8 mouse cellular contexts compared by ENCODE assay signal in genomic region chr2:137113288-137114061, GRCm38 (mm10). TPM values are rescaled to one million over a fixed set of nuclear protein-coding genes. Genes with fewer than 3 reads are reported as not detected.
DNase-seq lines count a peak whose midpoint lies in the region; ATAC-seq and TF ChIP-seq lines count a peak whose summit lies in the region.

No protein-coding gene starts in this region.

- H3K9ac ChIP-seq in heart, adult 2 months (ENCODE audit: low read depth, low read length): peak overlapping the region; percentile 44
- peak overlapping the region; percentile 74; the same call in 1 of the 2 replicates for H3K9ac ChIP-seq in hindbrain, embryonic 16.5 days (ENCODE audit: low read depth, low read length)
- no peak overlapping the region for H3K9ac ChIP-seq in midbrain, postnatal 0 days (replicated peaks; ENCODE audit: low read length, poor library complexity, severe bottlenecking)

- H3K36me3 ChIP-seq in heart, adult 2 months (ENCODE audit: control insufficient read depth, insufficient read depth, low read length): peaks cover 2% of the 10 kb centered on the region
- peaks cover 4% of the 10 kb centered on the region; the same call in 1 of the 2 replicates for H3K36me3 ChIP-seq in embryonic facial prominence, embryonic 10.5 days (replicated peaks)
- no peaks in the 10 kb centered on the region for H3K36me3 ChIP-seq in hindbrain, embryonic 16.5 days (ENCODE audit: control insufficient read depth, insufficient read depth, low read length)
- no peaks in the 10 kb centered on the region for H3K36me3 ChIP-seq in midbrain, postnatal 0 days (ENCODE audit: insufficient read depth, low read length)

- no peak for TF ChIP-seq POLR2A in heart, adult 2 months (IDR thresholded peaks at IDR 0.05; ENCODE audit: insufficient read depth, low read depth, low read length)

- peaks cover 19% of the 10 kb centered on the region for H3K4me1 ChIP-seq in heart, adult 2 months (ENCODE audit: control insufficient read depth, insufficient read depth, low read length)
- H3K4me1 ChIP-seq in embryonic facial prominence, embryonic 10.5 days: peaks cover 87% of the 10 kb centered on the region
- peaks cover 39% of the 10 kb centered on the region for H3K4me1 ChIP-seq in hindbrain, embryonic 16.5 days (ENCODE audit: control insufficient read depth, insufficient read depth, low read depth, low read length)
- H3K4me1 ChIP-seq in midbrain, postnatal 0 days (ENCODE audit: insufficient read depth, low read length): no peaks in the 10 kb centered on the region; the same call in 1 of the 2 replicates

- WGBS in heart, adult 2 months: 42% methylated on average over 12 of the region's 12 CpGs
- 6% methylated on average over 12 of the region's 12 CpGs for WGBS in embryonic facial prominence, embryonic 10.5 days
- 5% methylated on average over 12 of the region's 12 CpGs for WGBS in hindbrain, embryonic 16.5 days
- 15% methylated on average over 11 of the region's 12 CpGs for WGBS in midbrain, postnatal 0 days

- H3K4me2 ChIP-seq in hindbrain, embryonic 16.5 days (ENCODE audit: low read length): peak overlapping the region; percentile 97
- H3K4me2 ChIP-seq in midbrain, postnatal 0 days (ENCODE audit: low read depth, low read length, poor library complexity, severe bottlenecking): peak overlapping the region; percentile 99

- no peaks in the 10 kb centered on the region for H3K9me3 ChIP-seq in embryonic facial prominence, embryonic 10.5 days
- H3K9me3 ChIP-seq in hindbrain, embryonic 16.5 days (ENCODE audit: control insufficient read depth, low read length): no peaks in the 10 kb centered on the region
- H3K9me3 ChIP-seq in midbrain, postnatal 0 days (ENCODE audit: low read length): no peaks in the 10 kb centered on the region

- H3K27ac ChIP-seq in heart, adult 2 months: peak overlapping the region; percentile 98
- peak overlapping the region; percentile 97 for H3K27ac ChIP-seq in embryonic facial prominence, embryonic 10.5 days (replicated peaks)
- H3K27ac ChIP-seq in hindbrain, embryonic 16.5 days (ENCODE audit: low read depth, low read length): peak overlapping the region; percentile 41; the same call in 1 of the 2 replicates
- no peak overlapping the region; the same call in 1 of the 2 replicates for H3K27ac ChIP-seq in midbrain, postnatal 0 days (ENCODE audit: low read depth, low read length)

- intact Hi-C loops in heart, adult 2 months (cut with DNase I): loop anchor here (2.0 to 10.0 kb wide), 5 partner anchors 101 to 831 kb away; no protein-coding TSS in a partner anchor
- intact Hi-C loops in heart, postnatal 25 days (cut with DNase I): loop anchor here (1.0 to 10.0 kb wide), 3 partner anchors 301 to 616 kb away; no protein-coding TSS in a partner anchor

- no peak for TF ChIP-seq EP300 in heart, adult 2 months (IDR thresholded peaks at IDR 0.05; ENCODE audit: insufficient read depth, low read depth, low read length)

- TF ChIP-seq CTCF in heart, adult 2 months (IDR thresholded peaks at IDR 0.05): no peak
- TF ChIP-seq CTCF in midbrain, postnatal 0 days (IDR thresholded peaks at IDR 0.05): no peak

- H3K4me3 ChIP-seq in heart, adult 2 months: peak overlapping the region; percentile 93
- peak overlapping the region; percentile 82 for H3K4me3 ChIP-seq in embryonic facial prominence, embryonic 10.5 days
- peak overlapping the region; percentile 75 for H3K4me3 ChIP-seq in hindbrain, embryonic 16.5 days (ENCODE audit: low read length)
- H3K4me3 ChIP-seq in midbrain, postnatal 0 days (ENCODE audit: low read depth, low read length): peak overlapping the region; percentile 64

- no peak for ATAC-seq in hindbrain, embryonic 16.5 days
- ATAC-seq in midbrain, postnatal 0 days (ENCODE audit: low FRiP score): no peak
- no peak for ATAC-seq in cerebellum, adult (ENCODE audit: insufficient number of reproducible peaks, low FRiP score, low TSS enrichment)

- peak in 1 of 2 experiments; percentile 33 for DNase-seq in heart, adult 2 months
- DNase-seq in heart, postnatal 25 days (ENCODE audit: low spot score): no peak
- peak; percentile 52 for DNase-seq in embryonic facial prominence, embryonic 10.5 days (ENCODE audit: low spot score)
- DNase-seq in midbrain, postnatal 0 days (ENCODE audit: low spot score): peak; percentile 27
- DNase-seq in right cerebral cortex, postnatal 36 days (ENCODE audit: low spot score in 2 of 2): no peak
- no peak for DNase-seq in layer of hippocampus, postnatal 36 days

- H3K79me2 ChIP-seq in heart, adult 2 months (replicated peaks; ENCODE audit: control insufficient read depth, insufficient read depth, low read length): no peaks in the 10 kb centered on the region

- no peaks in the 10 kb centered on the region for H3K27me3 ChIP-seq in heart, adult 2 months (ENCODE audit: control insufficient read depth, insufficient read depth, low read length)
- H3K27me3 ChIP-seq in embryonic facial prominence, embryonic 10.5 days (replicated peaks; ENCODE audit: low read depth, poor library complexity, severe bottlenecking): peaks cover 2% of the 10 kb centered on the region
- H3K27me3 ChIP-seq in hindbrain, embryonic 16.5 days (replicated peaks; ENCODE audit: control insufficient read depth, insufficient read depth, low read length): peaks cover 2% of the 10 kb centered on the region
- no peaks in the 10 kb centered on the region for H3K27me3 ChIP-seq in midbrain, postnatal 0 days (ENCODE audit: insufficient read depth, low read length)

RNA-seq across cellular contexts. Expression of gene Jag1, which starts 3.0 kb away (rescaled TPM):
- total RNA-seq in heart, adult 2 months (2021): 10 to 100 TPM in 1 of 2 experiments, 1 to 10 TPM in 1; 8.3 to 10.4 TPM
- 4.2 and 5.0 TPM in 2 replicates for polyA plus RNA-seq in heart, adult 2 months (2012; rRNA removed)
- total RNA-seq in heart, postnatal 25 days (2021): 10 to 100 TPM; 10.5 to 13.4 TPM
- 18.4 and 22.2 TPM in 2 replicates for polyA plus RNA-seq in embryonic facial prominence, embryonic 10.5 days (2016; fragmentation: Nextera tagmentation; extraction: Ambion mirVana)
- 5.1 and 9.2 TPM in 2 replicates for polyA plus RNA-seq in hindbrain, embryonic 16.5 days (2015; fragmentation: Nextera tagmentation; extraction: Ambion mirVana)
- 8.7 and 10.1 TPM in 2 replicates for total RNA-seq in midbrain, postnatal 0 days (2014; rRNA removed)
- 4.3 and 4.4 TPM in 2 replicates for polyA plus RNA-seq in midbrain, postnatal 0 days (2015; fragmentation: Nextera tagmentation; extraction: Ambion mirVana)
- total RNA-seq in layer of hippocampus, postnatal 36 days (2021): 10 to 100 TPM in 1 of 2 experiments, 1 to 10 TPM in 1; 9.5 to 12.3 TPM

Comparison
In these comparisons a context has a peak if more than half of its experiments do, and no peak if none do; other contexts are left out.
1. DNase-seq: peak in embryonic facial prominence, embryonic 10.5 days (single experiment) and midbrain, postnatal 0 days (single experiment); none in heart, postnatal 25 days (single experiment), right cerebral cortex, postnatal 36 days (0 of 2) and layer of hippocampus, postnatal 36 days (0 of 2).
2. Peak in every context shown above with its lines, with median percentiles within 50 percentile points of each other: H3K4me3 ChIP-seq.